Mouse (Mus musculus) layer of hippocampus, postnatal 36 days (tissue): ENCODE results near the gene Snrnp200. TPM values are rescaled to one million over a fixed set of nuclear protein-coding genes. Genes with fewer than 3 reads are reported as not detected.
"Not testable (repeated sequence)": the region's sequence is repeated elsewhere in the genome, so short reads cannot be mapped to it uniquely, and the experiment has no call there.

Experiments used
- DNase-seq, 2 experiments: peaks; one replicate each; pipeline ENCODE4 v3.0.0; 2022
- total RNA-seq, 2 experiments: library from RNA; stranded (reverse); gene quantifications; 2 replicates each; pipeline ENCODE4 v1.2.3; 2021

Snrnp200 gene
- 10 to 100 TPM; 90.5 to 91.6 TPM for total RNA-seq

DNA sequence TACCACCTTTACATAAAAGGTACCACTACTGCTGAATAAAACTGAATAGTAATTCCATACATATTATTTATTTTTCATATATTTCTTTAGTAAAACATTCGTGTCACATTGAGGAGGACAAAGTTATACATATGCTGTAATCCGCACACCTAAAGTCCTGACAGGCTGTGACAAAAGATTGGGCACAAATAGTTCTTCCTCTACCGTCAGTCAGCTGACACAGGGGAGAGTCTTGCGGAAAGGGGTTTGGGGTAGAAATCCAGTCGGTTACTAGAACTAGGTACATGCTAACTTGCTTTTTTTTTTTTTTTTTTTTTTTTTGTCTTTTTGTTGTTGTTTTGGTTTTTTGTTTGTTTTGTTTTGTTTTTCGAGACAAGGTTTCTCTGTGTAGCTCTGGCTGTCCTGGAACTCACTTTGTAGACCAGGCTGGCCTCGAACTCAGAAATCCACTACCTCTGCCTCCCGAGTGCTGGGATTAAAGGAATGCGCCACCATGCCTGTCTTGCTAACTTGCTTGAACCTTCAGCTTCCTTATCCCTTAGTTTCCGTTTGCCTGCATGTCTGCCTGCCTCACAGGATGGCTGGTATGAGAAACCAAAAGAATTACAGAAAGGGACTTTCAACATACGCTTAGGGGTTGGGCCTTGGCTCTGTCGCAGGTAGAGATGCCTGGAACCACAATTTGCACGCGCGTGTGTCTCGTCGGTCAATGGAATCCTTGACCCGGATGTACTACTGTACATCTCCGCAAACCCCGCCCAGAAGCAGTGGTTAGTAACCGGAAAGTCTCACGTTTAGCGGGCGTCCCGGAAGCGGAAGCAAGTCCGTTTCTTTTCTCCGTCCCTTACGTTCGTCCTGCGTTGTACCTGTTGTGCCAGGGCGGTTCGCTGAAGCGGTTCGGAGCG is at the start of gene Snrnp200, which contains the start of gene 1810024B03Rik:
Gene Snrnp200, plus strand, starts transcription at position 840 of the 905 bp plus-strand sequence.
Gene 1810024B03Rik, minus strand, starts transcription at position 734 of the 905 bp plus-strand sequence.
- DNase-seq, result peak; percentile 92

DNA sequence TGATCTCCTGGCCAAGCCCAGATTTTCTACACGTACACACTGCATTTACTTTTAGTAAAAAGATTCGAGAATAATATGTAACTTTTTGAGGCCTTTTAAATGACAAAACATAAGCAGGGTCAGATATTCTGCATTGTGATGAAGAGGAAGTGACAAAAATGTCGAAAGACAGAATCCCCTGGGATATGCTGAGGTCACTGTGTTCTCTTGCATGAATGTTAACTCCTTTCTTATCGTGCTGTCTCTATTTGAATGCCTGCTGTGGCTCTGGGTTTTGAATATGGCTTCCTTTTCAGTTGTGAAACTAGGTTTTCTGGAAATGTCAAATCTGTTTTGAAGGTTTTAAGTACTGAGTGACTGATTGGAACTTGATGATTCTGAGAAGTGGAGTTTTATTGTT is 42.5 kb upstream of the Snrnp200 start:
- DNase-seq, result no peak

DNA sequence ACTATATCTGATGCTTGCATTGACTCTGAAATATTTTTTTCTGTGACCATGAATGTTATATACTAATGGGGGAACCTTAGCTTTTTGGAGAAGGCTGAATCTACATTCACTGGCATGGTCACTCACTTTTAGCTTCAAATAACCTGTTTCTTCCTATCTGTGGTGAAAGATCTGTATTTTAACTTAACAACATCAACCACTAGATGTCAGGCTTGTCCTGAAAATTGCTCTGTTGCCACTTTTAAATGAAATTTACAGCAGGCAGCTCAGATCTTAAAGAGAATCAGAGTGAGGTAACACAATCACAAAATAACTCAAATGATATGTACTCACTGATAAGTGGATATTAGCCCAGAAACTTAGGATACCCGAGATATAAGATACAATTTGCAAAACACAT is 41.9 kb upstream of the Snrnp200 start:
- DNase-seq, result not testable (repeated sequence)

DNA sequence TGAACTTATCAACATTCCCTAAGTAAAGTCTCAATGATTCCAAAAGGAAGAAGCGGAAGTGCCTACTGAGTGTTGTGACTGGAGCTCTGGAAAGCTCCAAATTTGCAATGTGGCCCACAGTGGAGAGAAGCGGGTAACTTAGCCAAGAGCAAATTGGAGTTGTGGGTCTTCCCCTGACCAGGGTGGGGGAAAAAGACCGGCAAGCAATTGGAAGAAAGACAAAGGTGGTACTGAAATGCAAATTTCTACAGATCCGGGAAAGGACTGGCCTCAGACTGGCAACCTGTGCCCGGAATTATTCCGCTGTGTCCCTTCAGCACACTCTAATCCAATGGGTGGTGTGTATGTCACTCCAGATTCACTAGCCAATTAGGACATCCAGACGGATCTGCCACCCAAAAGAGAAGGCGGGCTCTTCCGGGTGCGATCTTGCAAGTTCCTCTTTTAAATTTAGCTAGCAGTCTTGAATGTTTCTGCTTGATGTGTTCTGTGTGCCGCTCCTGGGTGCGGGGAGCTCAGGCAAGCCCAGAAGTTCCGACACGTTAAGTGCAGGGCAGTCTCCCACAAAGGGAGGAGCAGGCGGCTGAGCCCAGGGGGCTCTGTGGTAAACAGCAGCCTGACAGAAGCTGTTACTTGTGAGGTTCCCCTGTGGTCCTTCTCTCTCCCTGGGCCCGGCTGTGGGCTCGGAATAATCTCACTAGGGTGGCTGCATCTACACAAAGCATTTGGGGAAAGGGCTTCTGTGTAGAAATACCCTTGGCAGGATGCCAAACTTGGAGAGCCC is 25.4 kb upstream of the Snrnp200 start:
- peak; percentile 77 to 78 for DNase-seq

DNA sequence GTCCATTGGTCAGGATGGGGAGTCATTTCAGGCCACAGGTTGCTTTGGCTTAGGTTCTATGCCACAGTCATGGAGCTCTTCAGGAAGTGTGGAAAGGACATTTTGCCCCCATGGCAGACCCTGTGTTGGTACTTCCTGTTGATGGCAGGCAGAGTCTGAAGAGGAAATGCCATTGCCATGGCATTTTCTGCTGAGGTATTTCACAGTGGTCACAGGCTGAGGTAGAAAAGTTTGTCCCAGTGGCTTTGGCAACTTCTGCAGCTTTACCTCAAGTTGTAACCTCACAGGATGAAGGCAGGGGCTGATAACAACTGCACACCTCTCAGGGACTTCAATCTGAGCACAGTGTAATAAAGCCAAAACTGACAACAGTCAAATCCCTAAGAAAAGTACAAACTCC is 18.6 kb upstream of the Snrnp200 start:
- DNase-seq, result no peak

DNA sequence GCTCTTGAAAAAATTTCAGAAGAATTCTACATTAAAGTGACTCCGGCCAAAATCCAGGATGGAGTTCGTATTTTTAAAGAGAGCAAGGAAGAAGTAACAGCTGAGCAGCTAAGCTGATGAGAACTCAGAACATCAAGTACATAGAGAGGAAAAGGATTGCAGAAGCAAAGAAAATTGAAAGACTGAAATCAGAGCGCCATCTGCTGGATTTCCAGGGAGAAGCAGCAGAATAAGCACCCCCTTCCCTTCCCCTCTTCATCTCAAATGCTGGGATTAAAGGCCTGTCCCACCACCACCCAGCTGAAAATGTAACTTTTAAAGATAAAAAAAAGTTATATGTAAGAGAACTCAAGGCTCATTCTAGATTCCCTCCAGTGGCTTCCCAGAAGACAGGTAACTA is 3.3 kb upstream of the Snrnp200 start:
- peak; percentile 31 to 59 for DNase-seq

DNA sequence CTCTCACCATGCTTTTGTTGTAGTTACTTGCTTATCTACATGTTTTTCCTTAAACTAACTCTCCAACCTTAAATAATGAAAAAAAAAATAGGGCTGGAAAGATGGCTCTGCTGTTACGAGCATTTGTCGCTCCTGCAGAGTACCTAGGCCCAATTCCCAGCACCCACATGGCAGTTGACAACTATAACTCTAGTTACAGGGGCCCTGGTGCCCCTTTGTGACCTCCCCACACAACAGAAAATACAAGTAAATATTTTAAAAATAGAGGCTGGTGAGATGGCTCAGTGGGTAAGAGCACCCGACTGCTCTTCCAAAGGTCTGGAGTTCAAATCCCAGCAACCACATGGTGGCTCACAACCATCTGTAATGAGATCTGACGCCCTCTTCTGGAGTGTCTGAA is 2.2 kb upstream of the Snrnp200 start:
- not testable (repeated sequence) for DNase-seq

DNA sequence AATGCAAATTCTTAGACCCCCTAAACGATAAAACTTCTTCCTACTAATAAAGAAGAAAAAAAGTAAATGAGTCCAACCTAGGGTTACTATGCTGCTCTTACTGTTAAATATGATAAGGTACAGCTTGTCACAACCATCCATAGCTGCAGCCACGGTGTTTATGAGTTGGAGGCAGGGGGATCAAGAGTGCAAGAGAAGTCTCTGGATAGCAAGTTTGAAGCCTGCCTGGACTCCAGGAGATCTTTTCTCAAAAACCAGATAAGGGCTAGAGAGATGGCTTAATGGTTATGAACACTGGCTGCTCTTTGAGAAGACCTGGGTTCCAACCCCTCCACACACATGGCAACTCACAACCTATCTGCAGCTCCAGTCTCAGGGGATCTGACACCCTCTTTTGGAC is 1.3 kb upstream of the Snrnp200 start:
- no peak for DNase-seq

DNA sequence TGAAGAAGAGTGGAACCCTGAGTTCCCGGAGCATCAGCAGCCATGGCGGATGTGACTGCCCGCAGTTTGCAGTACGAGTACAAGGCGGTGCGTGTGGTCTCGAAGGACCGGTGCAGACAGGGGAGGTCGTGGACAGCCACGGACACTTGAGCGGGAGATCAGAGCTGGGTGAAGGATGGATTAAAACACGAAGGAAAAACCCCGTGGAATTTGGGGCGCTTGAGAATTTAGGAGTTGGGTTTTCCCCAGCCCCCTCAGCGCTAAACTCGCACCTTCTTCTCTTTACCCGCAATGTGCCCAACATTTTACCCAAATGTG is 225 bp downstream of the Snrnp200 start:
- no peak for DNase-seq

DNA sequence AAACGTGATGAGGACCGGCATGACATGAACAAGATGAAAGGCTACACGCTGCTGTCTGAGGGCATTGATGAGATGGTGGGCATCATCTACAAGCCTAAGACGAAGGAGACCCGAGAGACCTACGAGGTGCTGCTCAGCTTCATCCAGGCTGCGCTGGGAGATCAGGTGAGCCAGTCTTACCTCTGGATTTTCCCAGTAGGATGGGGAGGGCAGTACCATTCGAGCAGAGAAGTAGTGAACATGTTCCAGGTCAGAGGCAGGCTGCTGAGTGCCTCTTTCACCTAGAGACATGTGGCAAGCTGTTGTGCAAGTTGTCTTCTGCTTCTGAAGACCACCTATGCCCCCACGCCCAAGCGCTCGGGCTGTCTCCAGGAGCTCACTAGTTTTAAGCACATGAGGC is 2.5 kb downstream of the Snrnp200 start:
- no peak for DNase-seq

DNA sequence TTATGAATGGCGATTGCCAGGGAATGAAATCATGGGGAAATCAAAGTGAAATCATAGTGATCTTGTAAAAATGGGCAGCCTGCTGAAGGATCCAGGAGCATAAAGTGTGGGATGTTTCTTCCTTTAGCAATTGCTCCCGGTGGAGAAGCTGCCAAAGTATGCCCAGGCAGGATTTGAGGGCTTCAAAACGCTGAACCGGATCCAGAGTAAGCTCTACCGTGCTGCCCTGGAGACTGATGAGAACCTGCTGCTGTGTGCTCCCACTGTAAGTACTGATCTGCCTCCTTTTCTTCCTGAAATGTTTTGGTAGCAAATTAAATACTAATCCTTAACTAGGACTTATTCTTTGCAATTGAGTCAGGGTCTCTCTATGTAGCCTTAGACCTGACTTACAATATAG is 9.6 kb downstream of the Snrnp200 start:
- no peak for DNase-seq

DNA sequence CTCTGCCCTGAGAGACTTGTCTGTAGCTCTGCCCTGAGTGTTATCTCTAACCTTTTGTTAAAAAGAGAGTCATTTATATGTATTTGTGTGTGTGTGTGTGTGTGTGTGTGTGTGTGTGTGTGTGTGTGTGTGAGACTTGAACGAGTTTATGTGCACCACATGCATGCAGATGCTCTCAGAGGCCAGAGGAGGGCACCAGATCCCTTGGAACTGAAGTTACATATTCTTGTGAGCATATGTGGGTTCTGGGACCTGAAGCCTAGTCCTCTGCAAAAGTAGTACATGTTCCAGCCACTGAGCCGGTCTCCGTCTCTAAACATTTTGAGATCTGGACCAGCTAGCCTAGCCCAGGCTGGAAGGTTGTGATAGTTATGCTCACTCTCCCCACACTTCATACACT is 17.1 kb downstream of the Snrnp200 start:
- DNase-seq, result no peak

DNA sequence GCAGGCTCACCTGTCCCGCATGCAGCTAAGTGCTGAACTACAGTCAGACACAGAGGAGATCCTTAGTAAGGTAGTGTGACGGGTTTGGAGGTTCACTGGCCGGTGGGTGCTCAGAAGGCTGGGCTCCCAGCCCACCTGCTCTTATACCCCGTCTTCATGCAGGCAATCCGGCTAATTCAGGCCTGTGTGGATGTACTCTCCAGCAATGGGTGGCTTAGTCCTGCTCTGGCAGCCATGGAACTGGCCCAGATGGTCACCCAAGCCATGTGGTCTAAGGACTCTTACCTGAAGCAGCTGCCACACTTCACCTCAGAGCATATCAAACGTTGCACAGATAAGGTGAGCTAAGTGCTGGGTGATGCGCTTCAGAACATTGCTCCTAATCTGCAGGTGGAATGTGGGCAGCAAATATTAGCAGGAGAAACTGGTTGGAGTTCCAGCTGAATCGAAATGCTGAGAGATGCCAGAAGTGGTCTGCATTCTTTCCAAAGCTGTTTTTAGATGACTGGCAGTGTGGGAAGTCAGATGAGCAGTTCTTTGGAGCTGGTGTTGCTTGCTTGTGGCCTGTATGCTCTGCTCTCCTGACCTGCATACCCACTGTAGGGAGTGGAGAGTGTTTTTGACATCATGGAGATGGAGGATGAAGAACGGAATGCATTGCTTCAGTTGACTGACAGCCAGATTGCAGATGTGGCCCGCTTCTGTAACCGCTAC is 29.9 kb downstream of the Snrnp200 start:
- DNase-seq, result no peak

DNA sequence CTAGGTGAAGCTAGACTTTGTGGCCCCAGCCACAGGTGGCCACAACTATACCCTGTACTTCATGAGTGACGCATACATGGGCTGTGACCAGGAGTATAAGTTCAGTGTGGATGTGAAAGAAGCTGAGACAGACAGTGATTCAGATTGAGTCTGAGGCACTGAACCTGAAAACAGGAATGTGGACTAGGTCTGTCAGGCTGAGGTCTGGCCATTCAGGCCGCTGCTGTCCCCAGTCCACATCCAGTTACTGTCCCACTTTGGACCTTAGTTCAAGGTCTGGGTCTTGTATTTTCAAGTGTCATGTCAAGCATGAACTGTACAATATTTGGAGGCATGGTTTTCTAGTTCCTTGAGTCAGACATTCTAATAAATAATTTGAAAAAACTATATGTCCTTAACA is 31.9 kb downstream of the Snrnp200 start:
- no peak for DNase-seq

DNA sequence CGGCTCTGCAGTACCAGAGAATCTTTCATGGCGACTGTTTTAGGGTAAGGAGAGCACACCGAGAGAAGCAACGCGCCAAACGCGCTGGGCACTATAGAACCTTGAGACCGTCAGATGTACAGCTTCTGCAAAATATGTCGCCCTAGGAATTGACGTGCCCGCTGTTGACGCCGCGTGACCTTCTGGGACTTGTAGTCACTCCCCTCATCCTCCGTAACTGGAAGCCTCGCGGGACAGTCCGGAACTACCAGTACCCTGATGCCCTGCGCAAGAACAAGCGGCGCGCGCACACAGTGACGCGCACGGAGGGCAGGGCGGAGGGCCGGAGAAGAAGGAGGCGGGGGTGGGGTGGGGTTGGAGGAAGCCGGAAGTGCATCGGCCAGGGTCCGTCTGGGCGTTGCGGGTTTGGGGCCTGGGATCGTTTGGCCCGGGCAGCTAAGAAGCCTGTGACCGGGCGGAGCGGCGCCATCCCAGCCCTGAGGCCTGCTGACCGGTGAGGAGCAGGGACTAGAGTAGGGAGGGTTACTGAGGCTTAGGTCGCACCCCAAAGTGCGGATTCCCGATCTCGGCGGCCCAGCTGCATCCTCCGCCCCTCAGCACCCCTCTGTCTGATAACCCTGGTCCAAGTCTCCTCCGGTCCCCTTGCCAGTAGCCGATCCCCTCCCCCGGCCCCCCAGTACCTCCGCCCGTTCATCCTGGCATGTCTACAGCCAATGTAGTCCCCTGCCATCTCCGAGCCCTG is 39.6 kb downstream of the Snrnp200 start, which contains the start of the genes Ciao1 and Tmem127:
Gene Ciao1, minus strand, starts transcription at position 225 of the 742 bp plus-strand sequence.
Gene Tmem127, plus strand, starts transcription at position 317 of the 742 bp plus-strand sequence.
- DNase-seq, result peak; percentile 95 to 96

DNA sequence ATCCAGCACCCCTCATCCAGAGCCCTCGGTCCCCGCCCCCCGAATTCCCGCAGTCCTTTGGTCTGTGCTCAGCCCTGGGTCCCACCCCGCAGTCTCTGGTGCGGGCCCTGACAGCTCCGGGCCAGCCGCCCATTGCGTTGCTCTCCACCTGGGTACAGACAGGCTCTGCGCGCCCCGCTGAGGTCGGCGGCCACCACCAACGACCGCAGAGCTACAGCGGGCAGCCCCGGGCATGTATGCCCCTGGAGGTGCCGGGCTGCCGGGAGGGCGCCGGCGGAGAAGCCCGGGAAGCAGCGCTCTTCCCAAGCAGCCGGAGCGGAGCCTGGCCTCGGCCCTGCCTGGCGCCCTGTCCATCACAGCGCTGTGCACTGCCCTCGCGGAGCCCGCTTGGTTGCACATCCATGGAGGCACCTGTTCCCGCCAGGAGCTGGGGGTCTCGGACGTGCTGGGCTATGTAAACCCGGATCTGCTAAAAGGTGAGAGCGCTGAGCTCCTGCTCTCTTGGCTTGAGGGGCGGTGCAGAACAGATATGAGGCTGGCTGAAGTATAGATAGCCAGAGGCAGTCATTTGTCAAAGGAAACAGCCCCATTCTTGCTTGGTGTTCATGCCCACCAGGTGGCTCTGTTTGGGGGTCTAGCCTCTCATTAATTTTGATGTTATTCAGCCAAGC is 40.3 kb downstream of the Snrnp200 start:
- peak; percentile 37 to 40 for DNase-seq

DNA sequence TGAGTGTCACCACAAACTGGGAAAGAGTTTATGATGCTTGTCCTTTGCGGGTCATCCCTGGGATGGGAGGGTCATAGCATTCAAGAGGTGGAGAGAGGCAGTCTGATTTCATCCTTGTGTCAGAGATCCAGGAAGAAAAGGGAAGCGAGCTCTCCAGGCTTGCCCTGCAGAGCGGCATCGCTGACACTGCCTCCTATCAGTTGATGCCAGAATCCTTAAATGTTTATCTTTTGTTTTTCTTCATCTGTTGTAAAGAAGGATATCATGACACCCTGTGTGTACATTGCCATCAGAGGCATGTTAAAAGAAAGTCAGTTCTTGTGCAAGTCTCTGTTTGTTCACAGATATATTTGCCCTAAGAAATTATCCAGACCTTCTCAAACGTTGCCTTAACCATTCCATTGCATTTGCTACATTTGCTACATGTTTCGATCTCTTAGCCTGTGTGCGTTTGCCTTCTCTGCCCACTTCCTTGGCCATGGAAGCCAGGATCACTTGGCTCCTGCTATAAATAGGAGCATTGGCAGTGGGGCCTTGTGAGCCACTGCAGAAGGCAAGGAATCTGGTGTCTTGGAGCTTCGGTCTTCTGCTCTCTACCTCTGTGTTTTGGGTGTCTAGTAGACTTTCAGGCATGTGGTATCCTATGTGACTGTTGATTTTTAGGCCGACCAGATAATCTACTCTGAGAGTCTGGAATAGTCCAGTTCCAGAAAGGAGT is 42.3 kb downstream of the Snrnp200 start:
- DNase-seq, result no peak

DNA sequence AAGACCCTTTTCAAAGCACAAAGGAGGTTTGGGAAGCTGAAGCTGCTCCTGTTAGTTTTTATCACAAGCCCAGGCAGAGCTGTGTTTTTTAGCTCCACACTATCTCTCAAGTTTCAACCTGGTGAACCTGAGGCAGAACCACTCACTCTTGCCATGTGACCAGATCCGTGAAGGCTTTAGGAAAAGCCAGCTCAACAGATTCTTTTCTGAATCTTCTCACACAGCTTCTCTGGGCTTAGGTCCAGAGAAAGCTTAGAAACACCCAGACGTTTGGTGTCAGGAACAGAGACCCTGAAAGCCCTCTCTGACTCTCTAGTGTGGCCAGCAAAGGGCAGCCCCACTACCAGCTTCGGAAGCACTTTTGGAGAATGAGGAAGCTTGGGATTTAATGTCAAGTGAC is 43.3 kb downstream of the Snrnp200 start:
- no peak for DNase-seq

DNA sequence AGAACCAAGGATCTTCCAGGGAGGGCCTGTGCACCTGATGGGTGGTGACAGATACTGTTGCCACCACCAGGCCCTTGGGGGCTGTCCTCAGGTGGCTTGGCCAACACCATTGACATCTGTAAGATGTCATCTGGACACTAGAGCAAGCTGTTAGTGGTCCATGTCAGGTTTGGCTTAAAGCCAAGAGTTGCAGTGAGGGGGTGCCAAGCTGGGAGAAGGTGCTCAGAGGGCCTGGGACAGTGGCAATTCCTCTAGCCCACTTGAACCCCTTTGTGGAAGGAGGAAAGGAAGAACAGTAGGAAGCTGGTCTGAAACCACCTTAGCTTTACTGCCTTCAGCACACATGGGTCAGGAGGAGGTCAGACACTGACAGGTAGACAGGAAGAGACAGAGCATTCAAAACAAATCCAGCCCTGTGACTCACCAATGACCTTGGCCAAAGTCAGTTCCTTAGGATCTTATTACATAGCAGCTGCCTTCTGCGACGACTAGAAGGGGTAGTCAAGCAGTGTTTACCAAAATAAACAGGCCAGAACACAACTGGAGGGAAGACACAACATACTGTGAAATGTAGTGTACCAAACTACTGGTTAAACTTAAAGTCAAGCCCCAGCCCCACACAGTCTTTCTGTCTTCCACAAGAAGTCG is 43.8 kb downstream of the Snrnp200 start:
- no peak for DNase-seq

DNA sequence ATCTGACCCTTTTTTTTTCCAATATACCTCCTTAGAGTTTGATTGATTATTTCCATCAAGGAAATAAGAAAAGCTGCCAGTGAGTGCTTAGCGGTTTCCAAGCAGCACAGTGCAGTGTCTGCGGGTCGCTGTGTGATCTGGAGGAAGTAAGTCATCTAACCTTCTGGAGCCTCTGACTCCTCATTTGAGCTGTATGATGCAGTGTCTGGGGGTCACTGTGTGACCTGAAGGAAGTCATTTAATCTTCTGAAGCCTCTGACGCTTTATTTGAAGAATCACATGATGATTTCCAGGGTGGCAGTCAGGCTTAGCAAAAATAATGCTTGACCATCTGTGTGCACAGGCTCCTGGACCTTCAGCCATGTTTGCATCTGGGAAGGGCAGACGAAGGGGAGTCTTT is 44.6 kb downstream of the Snrnp200 start:
- no peak for DNase-seq
